Mouse (Mus musculus) urinary bladder, postnatal 0 days (tissue): ENCODE measurements around the gene Coq5. TPM values are rescaled to one million over a fixed set of nuclear protein-coding genes. Genes with fewer than 3 reads are reported as not detected.

ENCODE experiments used
- polyA plus RNA-seq: library from polyadenylated mRNA; unstranded; fragments of >200 nt; fragmentation: Nextera tagmentation; extraction: Ambion mirVana; gene quantifications from 2 replicates; pipeline ENCODE4 v1.2.1, GENCODE M21; 2015

Gene Coq5
- 24.6 and 27.9 TPM in 2 replicates for polyA plus RNA-seq

GRCm38 (mm10) chr5:115279226-115280049 lies at the start of gene Coq5:
TSS of gene Coq5 (plus strand) at chr5:115279666.

DNA sequence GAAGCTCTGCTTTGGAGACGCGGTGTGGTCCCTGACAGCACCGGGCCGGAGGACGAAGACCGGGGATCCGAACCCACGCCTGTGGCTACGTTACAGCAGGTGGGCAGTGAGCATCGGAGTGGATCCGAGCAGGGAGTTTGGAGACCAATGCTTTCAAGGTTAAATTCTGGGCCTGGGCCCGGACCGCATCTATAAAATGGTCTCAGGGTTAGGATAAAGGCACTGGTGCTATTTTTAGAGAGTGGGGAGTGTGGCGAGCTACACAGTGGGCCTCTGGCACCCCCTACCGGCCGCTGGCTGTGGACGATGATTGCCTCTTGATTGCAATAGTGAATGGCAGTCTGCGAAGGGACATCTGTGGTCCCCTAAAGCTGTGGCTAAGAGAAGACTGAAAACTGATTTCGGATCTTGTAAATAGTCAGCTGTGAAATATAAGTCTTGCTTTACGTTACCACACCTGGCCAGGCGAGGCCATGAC lies 43.6 kb upstream of the Coq5 start, which contains the start of gene Pop5:
Gene Pop5, plus strand, starts transcription at position 51 of the 478 bp plus-strand sequence.

GRCm38 (mm10) chr5:115272812-115273548 lies 6.5 kb upstream of the Coq5 start, which contains the start of gene Rnf10:
TSS of gene Rnf10 (minus strand) at chr5:115272898.

GRCm38 (mm10) chr5:115300792-115301614 lies 21.5 kb downstream of the Coq5 start, which contains the start of gene Dynll1:
TSS of gene Dynll1 (minus strand) at chr5:115300999.

GRCm38 (mm10) chr5:115326875-115327609 lies 47.6 kb downstream of the Coq5 start, which contains the start of gene Srsf9:
TSS of gene Srsf9 (plus strand) at chr5:115327177.

DNA sequence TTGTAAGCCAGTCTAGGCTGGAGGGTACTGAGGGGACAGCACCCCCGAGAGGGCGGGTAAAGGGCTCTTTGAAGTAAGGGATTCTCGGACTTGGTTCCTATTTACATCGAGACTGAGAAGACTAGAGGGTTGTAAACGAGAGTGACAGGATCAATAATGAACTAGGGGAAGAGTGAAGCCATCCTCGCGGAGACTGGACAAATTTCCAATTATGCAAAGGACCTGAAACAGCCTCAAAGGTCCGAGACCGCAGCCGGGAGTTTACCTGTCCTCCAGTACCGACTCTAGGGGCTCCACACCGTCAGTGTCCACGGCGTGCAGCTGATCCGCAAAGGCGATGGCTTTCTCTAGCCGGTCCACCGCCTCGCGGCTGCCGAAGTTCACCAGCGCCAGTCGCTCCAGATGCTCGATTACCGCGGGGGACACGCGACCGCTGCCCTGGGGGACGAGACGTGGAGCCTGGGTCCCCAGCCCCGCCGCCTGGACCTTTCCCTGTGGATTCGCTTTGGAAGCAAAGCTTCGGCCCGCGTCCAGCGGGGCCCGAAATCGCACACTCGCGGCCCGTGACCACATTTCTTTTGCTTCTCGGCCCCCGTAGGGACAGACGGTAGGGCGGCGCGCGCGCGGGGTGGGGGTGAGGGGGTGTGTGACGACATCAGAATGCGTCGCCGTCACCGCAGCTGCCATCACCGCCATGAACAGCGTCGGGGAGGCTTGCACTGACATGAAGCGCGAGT lies 61.3 kb downstream of the Coq5 start, which contains the start of the genes Gatc and Triap1:
Gene Gatc, minus strand, starts transcription at position 602 of the 737 bp plus-strand sequence.
Gene Triap1, plus strand, starts transcription at position 649 of the 737 bp plus-strand sequence.

Other genes with a start within 250 kb of the Coq5 start
- 29.1 and 29.8 TPM in 2 replicates for gene Gm10401, start 181.4 kb upstream of the Coq5 start, polyA plus RNA-seq
- gene Acads, start 160.3 kb upstream of the Coq5 start, polyA plus RNA-seq: 57.0 and 62.5 TPM in 2 replicates
- gene Unc119b, start 144.7 kb upstream of the Coq5 start, polyA plus RNA-seq: 15.0 and 15.1 TPM in 2 replicates
- gene Mlec, start 121.5 kb upstream of the Coq5 start, polyA plus RNA-seq: 41.6 and 47.0 TPM in 2 replicates
- gene Cabp1, start 85.3 kb upstream of the Coq5 start, polyA plus RNA-seq: 0.48 and 1.2 TPM in 2 replicates
- 55.1 and 57.7 TPM in 2 replicates for gene Pop5, start 43.8 kb upstream of the Coq5 start, polyA plus RNA-seq
- 118 and 129 TPM in 2 replicates for gene Rnf10, start 6.8 kb upstream of the Coq5 start, polyA plus RNA-seq
- gene Dynll1, start 21.3 kb downstream of the Coq5 start, polyA plus RNA-seq: 1,629 and 1,654 TPM in 2 replicates
- gene Srsf9, start 47.5 kb downstream of the Coq5 start, polyA plus RNA-seq: 119 and 134 TPM in 2 replicates
- 11.7 and 15.4 TPM in 2 replicates for gene Gatc, start 61.5 kb downstream of the Coq5 start, polyA plus RNA-seq
- gene Triap1, start 61.6 kb downstream of the Coq5 start, polyA plus RNA-seq: 57.1 TPM in 2 replicates
- gene Cox6a1, start 69.3 kb downstream of the Coq5 start, polyA plus RNA-seq: 1,380 and 1,477 TPM in 2 replicates
- 0.98 and 1.5 TPM in 2 replicates for gene Msi1, start 149.9 kb downstream of the Coq5 start, polyA plus RNA-seq
- not detected in 2 replicates for gene Pla2g1b, start 186.6 kb downstream of the Coq5 start, polyA plus RNA-seq
- 13.6 and 14.6 TPM in 2 replicates for gene Sirt4, start 205.1 kb downstream of the Coq5 start, polyA plus RNA-seq
- gene Pxn, start 227.0 kb downstream of the Coq5 start, polyA plus RNA-seq: 30.1 and 30.2 TPM in 2 replicates